Mouse (Mus musculus) olfactory bulb, adult 2 months (tissue): ENCODE results near the gene Peak1. TPM values are rescaled to one million over a fixed set of nuclear protein-coding genes. Genes with fewer than 3 reads are reported as not detected.

Experiments
- H3K27ac ChIP-seq: fragments of 200-500 bp; 2 replicates; pipeline ENCODE4 v1.5.1; 2012; ENCODE audit warnings: low read depth, low read length; ENCODE audit not compliant: insufficient read depth
- H3K4me1 ChIP-seq: fragments of 200-500 bp; 2 replicates; pipeline ENCODE4 v1.6.1; 2012; ENCODE audit warnings: low read length; ENCODE audit not compliant: control insufficient read depth, insufficient read depth
- H3K4me3 ChIP-seq: fragments of 200-500 bp; 2 replicates; pipeline ENCODE4 v1.5.1; 2012; ENCODE audit warnings: mild to moderate bottlenecking, low read depth, low read length, moderate library complexity; ENCODE audit not compliant: insufficient read depth
- CTCF ChIP-seq: fragments of 200-500 bp; IDR thresholded peaks from 2 replicates; pipeline ENCODE4 v1.5.1; 2012; ENCODE audit warnings: low read depth, mild to moderate bottlenecking, low read length, moderate library complexity; ENCODE audit not compliant: insufficient read depth
- POLR2A ChIP-seq: fragments of 200-500 bp; IDR thresholded peaks from 2 replicates; pipeline ENCODE4 v1.6.1; 2012; ENCODE audit warnings: mild to moderate bottlenecking, low read depth, low read length, moderate library complexity; ENCODE audit not compliant: insufficient read depth
- WGBS: fragments of 180-500 bp; shearing (Covaris S2); methylation state at CpG from one replicate; pipeline ENCODE4 v1.1.7; 2018; 5-methylcytosine and 5-hydroxymethylcytosine counted together
- polyA plus RNA-seq: library from polyadenylated mRNA; stranded (reverse); fragments of >200 nt; gene quantifications from 2 replicates; pipeline ENCODE4 v1.2.4, GENCODE M21; 2012; ENCODE audit warnings: low replicate concordance; ENCODE audit not compliant: missing spikeins, insufficient read depth, insufficient read length

Gene Peak1
- polyA plus RNA-seq, 1 experiment = not detected

DNA sequence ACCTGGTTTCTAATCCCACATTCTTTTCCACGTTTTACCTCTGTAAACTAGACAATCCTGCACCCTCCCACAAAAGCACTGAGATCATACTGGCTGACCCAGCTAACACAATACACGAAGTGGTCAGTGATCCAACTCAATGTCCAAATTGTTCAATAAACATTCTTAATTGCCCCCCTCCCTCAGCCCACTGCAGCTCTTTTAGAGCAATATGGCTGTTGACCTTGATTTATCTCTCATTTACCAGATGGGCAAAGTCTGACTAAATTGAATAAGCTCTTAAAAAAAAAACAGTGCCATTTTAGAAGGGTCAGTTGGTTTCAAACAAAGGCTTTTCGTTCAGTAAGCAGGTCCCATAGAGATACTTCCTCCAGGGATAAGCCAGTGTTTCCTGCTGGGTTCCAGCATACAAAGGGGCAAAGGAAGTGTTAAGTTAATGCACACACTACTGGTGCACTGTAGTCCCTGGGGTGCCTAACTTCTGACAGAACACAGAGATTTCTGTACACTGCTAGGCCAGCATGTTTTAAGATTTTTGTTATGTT is 114.9 kb downstream of the Peak1 start:
- WGBS = 58% methylated on average over 3 of the region's 3 CpGs
- Histone ChIP-seq H3K4me1 (no peaks in the 10 kb centered on the region), H3K4me3 (no peak overlapping the region), H3K27ac (no peak overlapping the region)
- no peak for TF ChIP-seq POLR2A
- TF ChIP-seq CTCF = no peak

DNA sequence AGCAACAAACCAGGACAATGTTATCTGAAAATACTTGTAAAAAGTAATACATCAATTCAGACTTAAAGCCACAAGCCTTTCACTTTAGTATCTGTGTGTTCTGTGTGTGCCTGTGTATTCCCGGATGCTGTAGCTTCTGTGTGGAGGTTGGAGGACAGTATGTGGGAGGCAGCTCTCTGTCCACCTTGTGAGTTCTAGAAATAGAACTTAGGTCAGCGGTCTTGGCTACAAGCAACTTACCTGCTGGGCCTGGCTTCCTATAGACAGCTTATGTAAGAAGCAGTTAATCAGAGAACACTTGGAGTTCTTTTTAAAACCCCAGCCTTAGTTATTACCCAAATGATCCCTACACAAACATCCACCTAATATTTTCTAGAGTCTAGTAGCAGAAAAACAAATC is 127.8 kb downstream of the Peak1 start:
- no peak overlapping the region for H3K4me3 ChIP-seq
- no peak for TF ChIP-seq CTCF
- no peak for TF ChIP-seq POLR2A
- H3K27ac ChIP-seq = no peak overlapping the region
- WGBS = 92% methylated on average over 2 of the region's 2 CpGs
- no peaks in the 10 kb centered on the region for H3K4me1 ChIP-seq

DNA sequence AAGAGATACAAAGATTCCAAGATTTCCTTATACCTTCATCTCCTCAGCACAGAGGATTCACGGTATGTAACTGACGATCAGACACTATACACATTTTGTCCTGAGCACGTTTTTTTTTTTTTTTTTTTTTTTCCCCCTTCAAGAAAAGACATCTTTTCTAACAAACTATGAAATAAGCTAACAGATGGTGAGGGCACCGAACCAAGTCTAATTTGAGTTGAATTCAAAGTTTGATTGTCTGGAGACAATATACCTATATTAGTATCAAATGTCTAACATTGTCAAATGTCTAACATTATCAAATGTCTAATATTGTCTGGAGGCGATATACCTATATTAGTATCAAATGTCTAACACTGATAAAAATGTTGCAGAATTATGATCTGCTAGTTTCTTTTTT is 135.4 kb downstream of the Peak1 start:
- no peak overlapping the region for H3K27ac ChIP-seq
- 83% methylated on average over 5 of the region's 5 CpGs for WGBS
- H3K4me3 ChIP-seq = no peak overlapping the region
- H3K4me1 ChIP-seq = no peaks in the 10 kb centered on the region
- TF ChIP-seq POLR2A (no peak), CTCF (no peak)

DNA sequence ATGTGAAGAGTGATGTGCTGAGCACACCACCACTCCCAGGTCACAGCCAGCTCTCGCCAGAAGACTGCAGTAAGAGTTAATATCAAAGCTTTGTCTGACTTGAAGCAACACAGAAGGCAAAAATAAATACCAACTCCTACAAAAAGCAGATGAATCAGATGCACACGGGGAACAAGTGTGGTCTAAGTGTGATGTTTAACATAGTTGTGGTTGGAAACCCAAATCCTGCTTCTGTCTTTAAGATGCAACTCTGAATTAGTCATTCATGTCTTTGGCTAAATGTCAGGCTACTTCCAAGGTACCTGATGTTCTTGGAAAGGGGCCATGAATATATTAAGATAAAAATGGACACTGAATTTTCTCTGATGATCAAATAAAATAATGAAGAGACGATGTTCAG is 144.3 kb downstream of the Peak1 start:
- H3K4me1 ChIP-seq = peaks cover 2% of the 10 kb centered on the region; the same call in 1 of the 2 replicates
- H3K27ac ChIP-seq = no peak overlapping the region
- 83% methylated on average over 3 of the region's 3 CpGs for WGBS
- H3K4me3 ChIP-seq = no peak overlapping the region
- TF ChIP-seq CTCF (no peak), POLR2A (no peak)

DNA sequence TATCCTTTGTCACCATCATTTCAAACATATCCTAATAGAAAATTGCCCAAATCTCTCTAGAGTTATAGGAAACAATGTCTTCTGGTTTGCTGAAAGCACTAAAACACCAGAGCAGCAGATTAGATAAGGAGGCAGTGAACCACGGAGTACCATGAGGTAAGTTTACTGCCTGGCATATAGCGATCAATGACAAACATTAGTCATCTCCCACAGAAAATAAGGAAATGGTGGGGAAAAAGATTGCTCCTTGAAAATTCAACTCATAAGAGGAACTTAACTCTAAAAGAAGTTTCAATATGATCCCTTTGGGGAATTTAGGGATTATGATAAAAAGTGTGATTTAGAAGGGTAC is 145.6 kb downstream of the Peak1 start:
- Histone ChIP-seq H3K27ac (no peak overlapping the region), H3K4me3 (no peak overlapping the region), H3K4me1 (peaks cover 2% of the 10 kb centered on the region; the same call in 1 of the 2 replicates)
- TF ChIP-seq POLR2A (no peak), CTCF (no peak)
- WGBS = 94% methylated on average over 2 of the region's 2 CpGs

DNA sequence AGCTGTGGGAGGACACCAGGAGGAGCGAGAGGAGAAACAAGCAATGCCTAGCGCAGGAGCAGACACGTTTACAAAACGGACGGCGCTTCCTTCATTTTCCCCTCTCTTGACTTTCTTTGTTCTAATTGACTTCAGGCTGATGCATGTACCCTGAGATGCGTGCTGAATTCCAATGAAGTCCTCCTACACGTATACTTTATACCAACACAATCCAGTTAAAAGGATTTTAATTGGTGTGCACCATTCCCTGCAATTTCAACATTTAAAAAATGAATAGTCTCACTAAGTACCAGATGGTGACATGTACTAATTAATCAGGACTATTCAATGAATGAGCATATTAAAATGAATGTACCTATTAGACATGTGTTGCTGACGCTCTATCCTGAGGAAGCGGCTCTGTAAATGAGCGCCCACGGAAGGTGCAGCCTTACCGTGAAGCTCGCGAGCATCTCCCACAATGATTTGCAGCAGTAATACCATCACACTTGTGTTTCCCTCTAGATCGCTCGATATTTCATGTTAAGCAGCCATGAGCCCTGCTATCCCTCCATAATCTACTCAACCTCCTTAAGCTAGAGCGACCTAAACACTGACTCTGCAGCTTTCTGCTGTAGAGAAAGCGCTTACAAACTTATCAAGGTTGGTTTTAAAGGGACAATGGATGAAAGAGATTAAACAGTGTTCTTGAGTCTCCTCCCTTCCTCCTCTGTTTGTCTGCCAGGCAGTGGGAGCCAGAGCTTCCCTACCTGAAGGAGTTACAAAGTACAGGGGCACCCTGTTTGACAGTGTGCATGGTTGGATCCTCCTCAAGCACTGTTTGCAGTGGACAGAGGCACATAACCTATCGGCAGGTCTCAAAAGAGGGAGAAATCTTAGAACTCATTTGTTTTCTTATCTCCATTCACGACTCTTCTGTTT is 146.3 kb downstream of the Peak1 start:
- 52% methylated on average over 21 of the region's 21 CpGs for WGBS
- TF ChIP-seq CTCF = no peak
- no peak for TF ChIP-seq POLR2A
- H3K4me1 ChIP-seq = peaks cover 2% of the 10 kb centered on the region; the same call in 1 of the 2 replicates
- no peak overlapping the region for H3K27ac ChIP-seq
- no peak overlapping the region for H3K4me3 ChIP-seq

DNA sequence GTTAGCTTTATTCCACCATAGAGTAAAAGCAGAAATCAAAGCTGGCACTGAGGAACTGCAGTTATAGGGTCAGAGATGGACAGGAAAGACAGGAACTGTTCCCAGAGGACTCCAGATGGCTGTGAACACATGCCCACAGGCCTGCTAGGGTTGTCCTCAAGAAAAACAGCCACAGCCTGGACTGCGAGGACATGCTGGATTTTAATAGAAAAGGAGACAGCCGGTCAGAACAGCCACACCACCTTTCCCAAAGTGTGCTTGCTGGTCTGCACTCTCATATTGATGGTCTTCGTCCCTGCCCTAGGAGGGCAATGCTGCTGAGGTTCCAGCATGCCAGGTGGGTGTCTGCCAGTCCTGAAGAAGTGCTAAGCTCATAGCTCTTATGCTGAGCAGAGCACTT is 148.8 kb downstream of the Peak1 start:
- WGBS = 90% methylated on average over 3 of the region's 3 CpGs
- no peak overlapping the region for H3K4me3 ChIP-seq
- no peak overlapping the region for H3K27ac ChIP-seq
- no peak for TF ChIP-seq POLR2A
- no peak for TF ChIP-seq CTCF
- H3K4me1 ChIP-seq = peaks cover 2% of the 10 kb centered on the region; the same call in 1 of the 2 replicates

DNA sequence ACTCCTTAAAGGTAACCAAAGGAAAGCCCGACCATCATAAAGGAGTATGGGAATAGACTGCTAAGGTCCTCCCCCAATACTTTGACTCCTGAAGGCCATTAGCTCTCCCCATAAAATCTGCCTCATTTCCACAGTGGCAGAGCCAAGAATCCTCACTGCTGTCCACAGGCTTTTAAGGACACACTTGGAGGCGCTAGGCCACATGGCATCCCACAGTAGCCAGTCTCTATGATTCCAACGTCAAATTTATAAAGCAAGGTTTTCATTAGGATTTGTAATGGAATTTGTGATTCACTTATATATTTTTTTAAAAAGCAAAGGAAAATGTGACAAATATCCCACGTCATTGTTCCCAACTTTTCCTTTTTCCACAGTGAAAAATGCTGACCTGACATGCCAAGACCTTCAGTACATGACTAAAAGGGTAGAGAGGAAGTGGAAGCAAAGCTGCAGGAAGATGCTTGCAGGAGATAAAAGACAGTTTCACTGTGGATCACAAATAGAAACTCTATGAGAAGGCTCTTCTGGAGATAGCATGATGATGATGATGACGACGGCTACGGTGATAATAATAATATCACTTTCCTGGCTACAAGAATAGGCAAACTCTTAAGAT is 151.6 kb downstream of the Peak1 start:
- H3K4me1 ChIP-seq = 0 out of 2 replicates have a peak, but pooled peaks cover 2% of the 10 kb centered on the region
- no peak overlapping the region for H3K27ac ChIP-seq
- TF ChIP-seq POLR2A = no peak
- no peak for TF ChIP-seq CTCF
- 91% methylated on average over 7 of the region's 7 CpGs for WGBS
- H3K4me3 ChIP-seq = no peak overlapping the region

DNA sequence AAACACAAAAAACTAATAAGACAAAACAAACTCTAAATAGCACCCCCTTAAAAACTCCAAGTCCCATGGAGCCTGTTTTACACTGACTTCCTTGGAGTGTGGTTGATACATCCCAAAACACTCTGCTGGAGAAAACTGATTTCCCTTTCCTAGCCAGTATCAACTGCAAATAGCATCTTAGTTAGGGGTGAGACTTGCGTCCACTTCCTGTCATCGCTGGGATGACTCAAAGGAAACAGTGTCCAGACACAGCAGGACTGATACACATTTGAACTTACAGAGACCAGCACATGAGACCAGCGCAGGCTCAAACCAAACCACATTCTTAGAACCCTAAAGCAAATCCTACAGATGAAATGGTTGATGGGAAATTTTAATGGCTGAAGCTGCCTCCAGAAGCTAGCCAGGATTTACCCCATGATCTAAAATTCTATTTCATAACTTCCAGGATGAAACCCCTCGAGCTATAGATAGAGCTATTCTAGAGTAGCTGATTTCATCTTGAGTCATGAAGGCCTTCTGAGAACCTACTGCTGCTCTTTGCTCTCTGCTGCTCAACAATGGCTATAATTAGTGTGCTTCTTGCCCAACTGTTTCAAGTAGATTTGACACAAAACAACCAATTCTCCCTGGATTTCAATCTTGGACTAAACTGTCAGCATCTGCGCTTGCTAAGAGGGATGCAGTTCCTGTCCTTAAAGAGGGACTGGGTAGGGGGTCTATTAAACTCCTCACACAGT is 152.2 kb downstream of the Peak1 start:
- Histone ChIP-seq H3K4me3 (no peak overlapping the region), H3K4me1 (no peaks in the 10 kb centered on the region), H3K27ac (no peak overlapping the region)
- TF ChIP-seq CTCF (no peak), POLR2A (no peak)
- 82% methylated on average over 5 of the region's 5 CpGs for WGBS
